Mouse (Mus musculus): Measurements from ENCODE around the gene Bbc3.
"Not testable (repeated sequence)": the region's sequence is repeated elsewhere in the genome, so short reads cannot be mapped to it uniquely, and the experiment has no call there.

The Bbc3 gene

DNA sequence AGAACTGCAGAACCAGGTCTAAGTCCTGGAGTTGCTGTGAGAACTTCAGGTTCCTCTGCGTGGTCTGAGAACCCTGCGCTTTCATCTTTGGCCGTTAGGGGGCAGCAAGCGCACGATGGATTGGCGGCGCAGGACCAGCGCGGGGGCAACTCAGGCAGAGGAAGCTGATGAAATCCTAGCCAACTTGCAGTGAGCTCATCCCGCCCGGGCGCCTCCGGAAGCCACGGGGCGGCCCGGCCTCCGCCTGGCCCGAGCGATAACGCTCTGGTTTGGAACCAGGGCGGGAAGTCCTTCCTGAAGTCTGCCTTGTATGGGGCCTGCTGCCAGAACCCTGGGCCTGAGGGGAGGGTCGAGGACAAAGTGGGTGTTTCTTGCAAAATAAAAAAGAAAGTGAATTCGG, 13.4 kb upstream of the Bbc3 start:
- peak; percentile 96 for DNase-seq

DNA sequence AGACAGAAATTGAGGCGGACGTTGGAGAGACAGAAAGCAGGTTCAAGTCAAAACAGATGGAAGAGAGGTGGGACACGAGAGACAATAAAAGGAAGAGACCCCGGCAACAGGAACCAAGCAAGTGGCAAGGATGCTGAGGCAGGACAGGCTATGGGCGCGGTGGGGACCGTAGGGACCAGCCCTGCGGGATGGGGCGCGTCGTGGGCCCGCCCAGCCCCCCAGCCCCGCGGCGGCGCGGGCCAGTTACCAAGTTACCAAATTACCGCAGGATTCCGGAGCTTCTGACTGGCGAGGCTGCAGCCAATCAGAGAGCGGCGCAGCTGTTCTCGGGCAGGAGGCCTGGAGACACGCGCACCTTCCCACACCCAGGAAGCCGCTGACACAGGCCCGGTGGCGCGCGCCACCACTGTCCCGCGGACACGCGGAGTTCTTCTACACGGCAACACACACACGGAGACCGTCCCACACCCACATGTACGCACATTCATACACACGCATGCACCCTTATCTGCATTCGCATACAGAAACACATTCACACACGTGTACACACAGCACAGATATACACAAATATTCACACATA, 12.8 kb upstream of the Bbc3 start:
- DNase-seq: peak; percentile 78

DNA sequence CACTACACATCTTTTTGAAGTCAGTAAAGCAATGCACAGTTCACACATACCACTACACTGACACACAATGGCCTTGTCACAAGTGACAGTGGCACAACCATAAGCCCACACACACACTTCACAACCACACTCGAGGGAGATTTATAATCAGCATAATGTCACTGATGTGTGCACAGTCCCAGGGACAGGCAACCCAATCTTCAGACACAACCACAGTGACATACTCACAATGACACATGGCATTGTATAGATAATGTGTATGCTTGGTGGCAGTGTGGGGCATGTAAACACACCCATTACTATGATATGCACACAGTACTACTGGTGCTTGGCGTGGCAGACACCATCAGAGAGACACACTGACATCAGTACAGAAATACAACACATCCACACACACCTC, 12.0 kb upstream of the Bbc3 start:
- no peak for DNase-seq

DNA sequence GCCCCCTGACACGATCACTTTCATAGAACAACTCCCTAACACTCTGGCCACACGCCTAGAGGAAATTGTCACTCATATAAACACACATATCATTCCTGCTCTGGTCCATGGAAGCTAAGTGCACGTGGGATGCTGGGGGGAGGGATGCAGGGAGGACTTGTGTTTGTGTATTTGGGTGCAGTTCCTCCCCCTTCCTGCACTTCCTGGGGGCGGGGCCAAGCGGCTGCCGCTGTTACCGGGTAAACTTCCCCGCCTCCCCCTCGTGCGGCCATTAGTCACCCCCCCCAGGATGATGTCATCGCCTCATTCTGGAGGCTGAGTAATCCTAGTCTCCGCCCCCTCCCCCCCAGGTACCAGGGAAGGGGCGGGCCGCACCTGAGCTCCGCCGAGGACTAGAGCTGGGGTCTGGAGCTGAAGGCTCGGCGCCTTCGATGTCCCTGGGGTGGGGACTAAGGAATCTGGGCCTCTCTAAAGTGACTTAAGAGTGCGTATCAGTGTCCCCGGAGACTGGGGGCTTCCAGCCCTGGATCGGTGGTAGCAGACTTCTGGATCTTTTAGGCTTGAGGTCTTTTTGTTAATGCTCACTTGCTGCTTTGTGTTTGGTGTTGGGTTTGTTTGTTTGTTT, 11.3 kb upstream of the Bbc3 start:
- DNase-seq: peak; percentile 95 to 97

DNA sequence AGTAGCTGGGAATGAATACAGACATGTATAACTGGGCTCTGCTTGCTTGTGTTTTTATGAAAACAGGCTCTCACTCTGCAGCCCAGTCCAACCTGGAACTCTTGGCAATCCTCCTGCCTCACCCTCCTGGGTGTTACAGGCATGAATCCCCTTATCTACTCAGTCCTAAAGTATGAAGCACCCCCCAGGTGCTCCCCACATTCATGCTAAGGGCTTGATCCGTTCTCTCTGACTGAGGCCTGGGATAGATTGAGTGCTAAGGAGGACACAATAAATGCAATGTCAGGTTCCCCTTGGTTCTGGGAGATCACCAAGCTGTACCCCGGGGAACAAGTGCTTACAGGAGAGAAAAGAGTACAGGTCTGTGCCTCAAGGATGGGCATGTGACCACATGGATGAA, 10.6 kb upstream of the Bbc3 start:
- no peak for DNase-seq

DNA sequence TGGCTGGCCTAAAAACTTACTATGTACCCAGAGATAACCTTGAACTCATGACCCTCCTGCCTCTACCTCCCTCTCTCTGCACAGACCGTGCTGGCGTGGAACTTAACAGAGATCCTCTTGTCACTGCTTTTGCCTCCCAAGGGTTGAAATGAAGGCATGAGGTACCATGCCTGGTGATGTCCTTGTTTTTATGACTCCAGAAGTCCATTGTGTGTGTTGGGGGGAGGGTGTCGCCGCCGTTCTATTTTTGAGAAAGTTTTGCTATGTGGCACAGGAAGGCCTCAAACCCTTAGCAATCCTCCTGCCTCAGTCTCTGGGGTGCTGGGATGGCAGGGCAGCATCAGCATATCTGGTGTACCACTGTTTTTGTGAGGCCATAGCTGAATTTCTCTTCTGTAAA, 9.3 kb upstream of the Bbc3 start:
- DNase-seq: no peak

DNA sequence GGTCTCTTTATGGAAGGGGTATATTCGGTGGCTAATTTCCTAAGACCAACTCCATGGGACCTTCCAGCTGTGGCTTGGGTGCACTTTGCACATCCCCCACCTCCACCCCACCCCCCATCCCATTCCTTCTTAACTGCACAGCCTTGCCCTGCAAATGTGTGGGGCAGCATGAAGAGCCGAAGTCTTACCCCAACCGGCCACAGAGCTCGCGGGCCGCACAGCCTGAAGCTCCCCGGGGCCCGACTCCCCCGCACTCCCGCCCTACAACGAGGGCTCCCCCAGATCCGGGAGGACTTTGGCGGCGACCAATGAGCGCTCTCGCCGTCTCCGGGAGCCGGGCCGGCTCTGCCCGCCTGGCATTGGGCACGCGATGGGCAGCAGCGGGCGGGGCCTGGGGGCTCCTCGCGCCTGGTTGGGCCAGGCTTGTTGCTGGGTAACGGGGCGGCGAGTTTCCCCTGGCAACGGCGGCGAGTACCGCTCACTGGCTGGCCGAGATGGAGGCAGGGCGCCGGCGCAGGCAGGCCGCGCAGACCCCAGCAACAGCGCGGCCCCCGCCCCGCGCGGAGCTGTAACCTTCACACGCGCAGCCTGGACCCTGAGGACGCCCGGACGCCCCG, 8.7 kb upstream of the Bbc3 start:
- peak; percentile 83 to 84 for DNase-seq

DNA sequence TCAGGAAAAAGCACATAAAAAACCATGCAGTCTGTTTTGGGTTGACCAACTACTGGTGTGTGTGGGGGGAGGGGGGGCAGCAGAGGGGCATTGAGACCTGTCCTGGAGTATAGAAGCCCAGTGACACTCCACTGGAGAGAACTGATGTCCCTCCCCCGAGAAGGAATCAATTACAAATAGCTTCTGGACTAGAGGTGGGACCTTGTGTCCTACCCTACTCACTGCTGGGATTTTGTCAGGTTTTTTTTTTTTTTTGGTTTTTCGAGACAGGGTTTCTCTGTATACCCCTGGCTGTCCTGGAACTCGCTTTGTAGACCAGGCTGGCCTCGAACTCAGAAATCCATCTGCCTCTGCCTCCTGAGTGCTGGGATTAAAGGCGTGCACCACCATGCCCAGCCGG, 1.1 kb upstream of the Bbc3 start:
- not testable (repeated sequence) for DNase-seq

DNA sequence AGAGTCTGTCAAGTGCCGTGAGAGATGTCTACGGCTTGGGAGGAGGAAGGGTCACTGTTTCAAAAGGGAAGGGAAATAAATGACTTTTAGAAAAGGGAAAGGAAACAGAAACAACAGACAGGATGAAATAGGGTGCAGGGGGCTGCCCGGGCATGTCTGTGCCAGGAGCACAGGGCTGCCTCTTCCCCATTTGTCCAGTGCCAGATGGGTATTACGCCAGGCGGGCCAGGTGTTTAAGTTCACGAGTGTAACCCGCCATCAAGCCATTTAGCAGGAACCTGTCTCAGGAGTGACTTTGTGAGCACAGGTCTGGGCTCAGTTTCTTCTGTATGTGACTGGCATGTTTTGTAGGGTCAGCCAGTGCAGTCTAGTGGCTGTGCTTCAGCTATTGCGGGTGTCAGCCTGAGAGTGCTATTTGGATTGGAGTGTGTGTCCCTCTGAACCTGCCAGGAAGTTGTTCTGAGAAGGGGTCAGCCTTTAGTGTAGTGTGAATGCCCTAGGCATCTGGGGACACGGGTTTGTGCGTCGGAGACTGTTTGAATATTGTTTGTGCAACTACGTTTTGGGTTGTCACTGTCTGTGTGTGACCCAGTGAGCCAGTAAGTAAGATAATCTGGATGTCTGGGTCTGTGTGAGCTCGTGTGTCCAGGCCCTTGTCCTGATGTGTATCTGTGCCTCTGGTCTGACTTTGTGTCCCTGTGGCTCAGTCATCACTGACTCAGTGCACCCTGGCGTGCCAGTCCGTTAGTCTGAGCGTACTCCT, 543 bp downstream of the Bbc3 start:
- DNase-seq: peak; percentile 52 to 53

DNA sequence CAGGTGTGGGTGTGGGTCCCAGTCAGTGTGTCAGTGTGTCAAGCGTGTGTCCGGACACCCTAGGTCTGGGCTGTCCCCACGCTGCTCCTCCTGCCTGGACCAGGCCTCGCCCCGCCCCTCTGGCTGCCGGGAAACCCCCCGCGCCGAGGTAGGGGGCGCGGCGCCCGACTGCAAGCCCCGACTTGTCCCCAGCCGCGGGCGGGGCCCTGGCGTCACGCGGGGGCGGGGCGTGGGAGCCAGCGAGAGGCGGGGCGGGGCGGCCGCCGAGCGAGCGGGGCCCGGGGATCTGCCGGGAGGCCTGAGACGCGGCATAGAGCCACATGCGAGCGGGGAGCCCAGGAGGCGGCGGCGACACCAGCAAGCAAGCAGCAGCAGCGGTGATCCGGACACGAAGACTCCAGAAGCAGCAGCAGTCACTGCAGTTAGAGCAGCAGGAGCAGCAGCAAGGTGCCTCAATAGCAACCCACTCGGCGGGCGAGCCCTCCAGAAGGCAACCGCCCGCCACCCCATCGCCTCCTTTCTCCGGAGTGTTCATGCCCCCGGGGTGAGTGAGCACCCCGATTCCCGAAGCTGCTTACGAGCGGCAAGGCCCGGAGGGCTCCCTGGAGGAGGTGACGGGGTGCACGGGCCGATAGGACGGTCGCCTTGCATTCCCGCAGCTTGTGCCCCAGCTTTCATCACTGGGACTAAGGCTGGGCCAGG, 1.3 kb downstream of the Bbc3 start:
- DNase-seq: peak; percentile 93

DNA sequence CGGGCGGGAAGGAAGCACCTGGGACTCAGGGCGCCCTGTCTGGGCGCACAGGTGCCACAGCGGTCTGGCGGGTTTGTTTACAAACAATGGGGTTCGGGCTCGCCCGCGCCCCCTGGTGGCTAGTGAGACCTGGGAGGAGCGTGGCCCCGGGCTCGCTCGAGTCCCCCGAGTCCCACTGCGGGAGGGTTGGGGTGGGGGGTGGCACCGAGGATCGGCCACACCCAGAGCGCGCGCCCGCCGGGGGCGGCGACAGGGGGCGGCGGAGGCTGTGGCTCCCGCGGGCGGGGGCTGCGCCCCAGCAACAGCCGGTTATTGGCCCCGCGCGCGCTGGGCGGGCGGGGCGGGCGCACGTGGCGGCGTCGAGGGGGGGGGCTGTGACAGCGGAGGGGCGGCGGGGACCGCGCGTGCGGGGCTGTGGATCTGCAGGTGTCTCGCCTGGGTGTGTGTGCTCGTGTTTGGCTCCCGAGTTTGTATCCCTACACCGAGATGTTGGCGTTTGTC, 1.9 kb downstream of the Bbc3 start:
- peak; percentile 96 for DNase-seq

DNA sequence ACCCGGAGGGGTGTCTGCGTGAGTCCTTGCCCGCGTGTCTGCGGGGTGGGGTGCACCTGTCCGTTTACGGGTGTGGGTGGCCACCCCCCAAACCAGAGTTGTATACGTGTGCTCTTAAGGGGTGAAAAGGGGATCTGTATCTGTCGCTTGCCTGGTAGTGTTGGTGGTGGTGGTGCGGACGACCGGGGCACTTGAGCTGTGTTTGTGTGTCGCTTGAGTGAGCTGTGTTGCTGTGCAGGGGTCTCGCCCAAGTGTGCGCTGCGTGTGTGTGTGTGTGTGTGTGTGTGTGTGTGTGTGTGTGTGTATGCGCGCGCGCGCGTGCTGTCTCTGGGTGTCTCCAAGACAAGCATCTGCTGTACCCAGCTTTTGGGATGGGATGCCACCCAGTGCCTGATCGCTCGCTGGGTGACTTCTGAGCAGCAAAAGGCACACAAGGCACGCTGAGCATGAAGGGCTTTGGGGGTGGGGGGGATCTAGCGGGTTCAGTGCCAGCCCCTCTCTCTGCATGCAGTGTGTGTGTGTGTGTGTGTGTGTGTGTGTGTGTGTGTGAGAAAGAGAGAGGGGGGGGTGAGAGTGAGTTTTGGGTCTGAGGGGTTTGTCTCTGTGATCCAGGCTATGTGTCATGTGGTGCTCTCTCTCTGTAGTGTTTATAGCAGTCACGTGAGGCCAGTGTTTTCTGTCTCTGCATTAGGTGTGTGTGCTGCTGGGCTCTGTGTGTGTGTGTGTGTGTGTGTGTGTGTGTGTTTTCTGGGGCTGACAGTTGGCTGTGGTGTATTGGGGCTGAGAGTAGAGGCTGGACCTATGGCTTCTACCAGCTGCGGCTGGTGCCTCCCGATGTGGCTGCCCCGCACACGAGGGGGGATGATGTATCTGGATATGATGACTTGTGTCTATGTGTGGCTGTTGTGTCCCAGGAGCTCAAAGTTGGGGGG, 2.6 kb downstream of the Bbc3 start:
- DNase-seq: peak; percentile 61 to 63

DNA sequence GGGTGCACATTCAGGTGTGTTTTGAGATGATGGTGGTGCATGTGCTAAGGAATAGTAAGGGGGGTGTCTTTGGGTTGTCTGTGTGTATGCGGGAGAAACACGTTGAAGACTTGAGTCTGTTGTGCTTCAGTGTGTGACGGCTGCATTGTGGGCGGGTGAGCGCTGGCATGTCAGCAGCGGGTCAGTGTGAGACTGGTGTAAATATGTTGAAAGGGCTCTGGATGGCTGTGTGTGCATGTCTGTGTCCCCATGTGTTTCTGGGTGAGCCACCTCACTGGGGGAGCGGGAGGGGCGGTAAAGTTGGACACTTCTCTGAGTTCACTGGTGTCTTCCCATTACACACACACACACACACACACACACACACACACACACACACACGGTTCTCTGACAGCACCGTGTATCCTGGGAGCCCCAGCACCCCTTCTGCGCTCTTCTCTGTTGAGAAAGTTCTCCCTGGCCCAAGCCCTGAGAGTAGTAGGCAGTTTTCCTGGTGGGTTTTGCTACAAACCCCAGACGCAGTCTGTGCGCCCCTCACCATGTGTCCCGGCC, 3.3 kb downstream of the Bbc3 start:
- peak; percentile 56 to 58 for DNase-seq

DNA sequence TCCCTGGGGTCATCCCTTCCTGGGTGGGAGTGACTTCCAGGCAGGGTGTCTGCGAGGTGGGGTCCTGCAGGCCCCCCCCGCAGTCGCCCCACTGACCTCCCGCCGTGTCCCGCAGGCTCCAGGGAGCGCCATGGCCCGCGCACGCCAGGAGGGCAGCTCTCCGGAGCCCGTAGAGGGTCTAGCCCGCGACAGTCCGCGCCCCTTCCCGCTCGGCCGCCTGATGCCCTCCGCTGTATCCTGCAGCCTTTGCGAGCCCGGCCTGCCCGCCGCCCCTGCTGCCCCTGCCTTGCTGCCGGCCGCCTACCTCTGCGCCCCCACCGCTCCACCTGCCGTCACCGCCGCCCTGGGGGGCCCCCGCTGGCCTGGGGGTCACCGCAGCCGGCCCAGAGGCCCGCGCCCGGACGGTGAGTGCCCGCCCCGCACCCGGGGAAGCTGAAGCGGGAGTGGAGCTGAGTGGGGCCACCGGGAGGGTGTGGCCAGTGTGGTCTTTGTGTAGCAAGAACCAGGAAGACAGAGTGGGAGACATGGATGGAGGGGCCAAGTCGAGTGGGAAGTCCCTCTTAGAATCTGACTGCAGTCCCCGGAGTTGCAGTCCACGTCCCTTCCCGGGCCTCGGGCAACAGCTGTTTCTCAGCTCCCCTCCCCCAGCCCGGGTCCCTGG, 3.9 kb downstream of the Bbc3 start:
- DNase-seq: peak; percentile 29 to 34

DNA sequence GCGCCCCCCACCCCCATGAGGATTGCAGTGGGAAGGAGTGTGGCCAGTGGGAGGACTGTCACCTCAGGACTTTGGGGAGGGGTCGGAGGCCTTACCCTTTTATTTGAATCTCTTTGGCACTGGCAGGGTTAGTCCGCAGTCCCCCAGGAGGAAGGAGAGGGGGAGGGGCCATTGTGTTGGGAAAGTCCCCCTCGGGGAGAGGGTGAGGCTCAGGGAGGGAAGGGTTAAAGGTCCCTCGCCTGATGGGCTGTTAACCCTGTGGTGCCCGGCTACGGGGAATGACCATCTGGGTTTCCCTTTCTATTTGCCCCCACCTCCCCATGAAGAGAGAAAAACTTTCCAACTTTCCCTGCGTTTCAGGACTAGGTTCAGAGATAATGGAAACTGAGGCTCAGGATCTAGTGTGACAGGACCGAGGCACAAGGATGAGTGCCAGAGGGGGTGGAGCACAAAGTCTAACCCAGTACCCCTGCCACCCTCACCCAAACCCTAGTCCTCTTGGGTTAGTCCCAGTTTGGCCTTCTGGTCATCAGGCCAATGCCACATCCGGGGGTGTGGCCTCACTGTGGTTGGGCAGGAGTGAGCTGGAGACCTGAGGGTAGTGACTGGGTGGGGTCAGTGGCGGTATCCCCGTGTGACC, 4.6 kb downstream of the Bbc3 start:
- DNase-seq: peak; percentile 64 to 69

DNA sequence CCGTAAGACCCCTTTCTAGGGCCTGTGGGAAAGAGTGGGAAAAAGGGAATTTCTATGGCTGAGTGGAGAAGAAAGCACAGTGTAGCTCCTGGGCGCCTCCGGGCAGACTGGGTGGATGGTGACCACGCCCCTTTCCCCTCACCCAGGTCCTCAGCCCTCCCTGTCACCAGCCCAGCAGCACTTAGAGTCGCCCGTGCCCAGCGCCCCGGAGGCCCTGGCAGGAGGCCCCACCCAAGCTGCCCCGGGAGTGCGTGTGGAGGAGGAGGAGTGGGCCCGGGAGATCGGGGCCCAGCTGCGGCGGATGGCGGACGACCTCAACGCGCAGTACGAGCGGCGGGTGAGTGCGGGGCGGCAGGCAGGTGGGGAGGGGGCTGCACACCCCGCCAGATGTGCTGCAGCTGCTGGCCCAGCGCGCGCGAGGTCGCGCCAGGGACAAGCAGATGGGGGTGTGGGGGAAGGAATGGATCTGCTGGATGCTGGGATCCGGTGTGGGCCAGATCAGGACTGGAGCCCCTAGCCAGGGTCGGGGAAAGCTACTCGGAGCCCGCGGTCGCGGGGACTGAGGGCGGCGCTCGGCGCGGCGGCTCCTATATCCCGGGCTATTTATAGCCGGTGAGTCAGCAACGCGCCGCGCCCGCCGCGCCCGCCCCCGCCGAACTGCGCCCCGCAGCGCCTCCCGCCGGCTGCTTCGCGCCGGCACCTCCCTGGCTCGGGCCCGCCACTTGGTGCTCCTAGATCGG, 5.5 kb downstream of the Bbc3 start:
- peak; percentile 84 to 85 for DNase-seq

DNA sequence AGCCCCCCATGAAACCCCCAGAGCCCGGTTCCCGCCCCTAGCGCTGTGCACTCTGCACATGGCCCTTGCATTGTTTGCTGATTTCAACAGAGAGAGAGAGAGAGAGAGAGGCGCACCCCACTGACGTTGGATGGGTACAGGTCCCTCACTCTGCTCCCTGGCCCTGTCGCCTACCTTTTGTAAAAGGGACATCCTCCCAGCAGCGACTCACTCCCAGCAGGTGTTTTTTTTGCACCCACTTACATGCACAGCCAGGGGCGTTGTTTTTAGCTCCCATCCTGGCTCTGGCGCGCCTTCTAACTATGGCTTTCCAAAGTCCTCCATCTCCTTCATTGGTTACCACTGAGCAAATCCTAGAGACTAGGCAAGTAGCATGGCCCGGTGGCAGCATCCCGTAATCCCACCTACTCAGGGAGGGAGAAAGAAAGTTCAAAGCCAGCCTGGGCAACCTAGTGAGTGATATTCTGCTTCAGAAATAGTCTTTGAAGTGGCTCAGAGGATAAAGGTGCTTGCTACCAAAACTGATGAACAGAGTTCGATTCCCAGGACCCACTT, 6.1 kb downstream of the Bbc3 start:
- no peak for DNase-seq

DNA sequence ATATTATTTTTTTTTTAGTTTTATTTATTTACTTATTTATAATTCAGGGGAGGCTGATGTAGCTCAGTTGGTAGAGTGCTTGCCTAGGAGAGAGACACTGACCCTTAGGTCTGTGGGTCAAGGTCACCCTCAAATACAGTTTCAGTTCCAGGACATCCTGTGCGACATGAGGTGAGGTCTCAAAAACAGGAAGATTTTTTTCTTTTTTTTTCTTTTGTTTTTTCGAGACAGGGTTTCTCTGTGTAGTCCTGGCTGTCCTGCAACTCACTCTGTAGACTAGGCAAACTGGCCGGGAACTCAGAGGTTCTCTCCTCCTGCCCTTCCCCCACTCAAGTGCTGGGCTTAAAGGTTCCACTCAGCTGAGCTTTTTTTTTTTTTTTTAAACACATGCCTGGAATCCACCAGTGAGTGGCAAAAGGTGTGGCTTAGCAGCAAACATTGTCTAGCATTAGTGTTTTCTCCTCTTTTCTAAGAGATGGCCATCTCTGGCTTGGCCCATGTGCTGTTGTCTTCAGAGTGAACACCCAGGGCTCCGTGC, 7.1 kb downstream of the Bbc3 start:
- DNase-seq: no peak

DNA sequence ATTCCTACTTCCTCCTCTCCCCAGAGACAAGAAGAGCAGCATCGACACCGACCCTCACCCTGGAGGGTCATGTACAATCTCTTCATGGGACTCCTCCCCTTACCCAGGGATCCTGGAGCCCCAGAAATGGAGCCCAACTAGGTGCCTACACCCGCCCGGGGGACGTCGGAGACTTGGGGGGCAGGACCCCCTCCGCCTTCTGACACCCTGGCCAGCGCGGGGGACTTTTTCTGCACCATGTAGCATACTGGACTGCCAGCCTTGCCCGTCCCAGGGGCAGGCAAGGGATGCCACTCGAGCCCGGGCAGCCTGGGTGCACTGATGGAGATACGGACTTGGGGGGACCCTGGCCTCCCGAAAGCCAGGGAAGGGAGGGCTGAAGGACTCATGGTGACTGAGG, 8.9 kb downstream of the Bbc3 start:
- DNase-seq: no peak
